26 mouse cellular contexts compared by ENCODE assay signal in genomic region chr1:175637677-175638076, GRCm38 (mm10). TPM values are rescaled to one million over a fixed set of nuclear protein-coding genes. Genes with fewer than 3 reads are reported as not detected.
DNase-seq lines count a peak whose midpoint lies in the region; ATAC-seq and TF ChIP-seq lines count a peak whose summit lies in the region.
"Had no signal": no experiment of that assay in that cellular context is flagged by ENCODE, and none has a peak within 500 bp of the region (broad histone marks: within the 10 kb centered on the region; RNA-seq: fewer than 3 reads in every experiment).

No protein-coding gene starts in this region.

- peaks cover 57% of the 10 kb centered on the region for H3K4me1 ChIP-seq in bone marrow macrophage, adult 2 months (ENCODE audit: control insufficient read depth, insufficient read depth, low read length)
- H3K4me1 ChIP-seq: heart, embryonic 15.5 days; limb, embryonic 15.5 days; midbrain, embryonic 12.5 days; neural tube, embryonic 13.5 days had no signal

- 0 out of 2 replicates have a peak, but pooled peaks have one; percentile 33 for ATAC-seq in monocyte, adult 5-6 weeks (replicated peaks; ENCODE audit: insufficient number of reproducible peaks, low FRiP score, low TSS enrichment, poor library complexity, severe bottlenecking)
- ATAC-seq: hindbrain, embryonic 16.5 days; intestine, postnatal 0 days; Patski had no signal

- peak; percentile 24 for DNase-seq in lung, postnatal 36 days
- no peak for DNase-seq in lung, postnatal 10 days
- DNase-seq in A20 (ENCODE audit: low read depth, low spot score) = peak; percentile 19
- no peak for DNase-seq in frontal cortex, postnatal 36 days (ENCODE audit: low spot score in 2 of 2)
- no peak for DNase-seq in cerebellum, adult 9-10 months
- DNase-seq: adrenal gland, adult 8-10 months; cerebellum, adult 11-12 months; cerebellum, postnatal 25 days; gastrocnemius, postnatal 10 days; heart, postnatal 4 days; kidney, postnatal 10 days; lung, postnatal 4 days had no signal

- peak overlapping the region; percentile 22 for H3K4me3 ChIP-seq in bone marrow macrophage, adult 2 months (ENCODE audit: insufficient read depth, low read length)
- H3K4me3 ChIP-seq: heart, adult 2 months; heart, embryonic 15.5 days; limb, embryonic 15.5 days; midbrain, embryonic 12.5 days; neural tube, embryonic 13.5 days had no signal

- no peak for TF ChIP-seq POLR2A in bone marrow macrophage, adult 2 months (IDR thresholded peaks at IDR 0.05; ENCODE audit: borderline replicate concordance, low read depth, low read length)

- peak overlapping the region; percentile 99 for H3K27ac ChIP-seq in bone marrow macrophage, adult 2 months (ENCODE audit: insufficient read depth, low read depth, low read length)
- H3K27ac ChIP-seq: heart, adult 2 months; heart, embryonic 15.5 days; limb, embryonic 15.5 days; midbrain, embryonic 12.5 days; neural tube, embryonic 13.5 days; stomach, postnatal 0 days had no signal

- no peak for TF ChIP-seq CTCF in bone marrow macrophage, adult 2 months (IDR thresholded peaks at IDR 0.05; ENCODE audit: low read depth, low read length)

RNA-seq across cellular contexts. Expression of gene Fh1, which starts 12.2 kb away (rescaled TPM):
- polyA plus RNA-seq in bone marrow macrophage, adult 2 months (2012; ENCODE audit: insufficient read depth, insufficient read length, missing spikeins) = 185 and 188 TPM in 2 replicates
- 35.9 to 46.8 TPM (median 37.1 TPM) in 3 replicates for total RNA-seq in monocyte, adult 5-6 weeks (2017)

RNA-seq across cellular contexts. Expression of gene Kmo, which starts 17.5 kb away (rescaled TPM):
- polyA plus RNA-seq in bone marrow macrophage, adult 2 months (2012; ENCODE audit: insufficient read depth, insufficient read length, missing spikeins) = 12.3 and 15.5 TPM in 2 replicates
- 7.5 to 16.0 TPM (median 10.7 TPM) in 3 replicates for total RNA-seq in monocyte, adult 5-6 weeks (2017)
- total RNA-seq: ES-E14; heart, postnatal 4 days; layer of hippocampus, adult 18-20 months; layer of hippocampus, postnatal 25 days had no signal

RNA-seq across cellular contexts. Expression of gene Opn3, which starts 54.9 kb away (rescaled TPM):
- 5.7 and 7.6 TPM in 2 replicates for polyA plus RNA-seq in bone marrow macrophage, adult 2 months (2012; ENCODE audit: insufficient read depth, insufficient read length, missing spikeins)
- total RNA-seq in monocyte, adult 5-6 weeks (2017) = 0.29 to 0.78 TPM in 2 of 3 replicates, not detected in the other

RNA-seq across cellular contexts. Expression of gene Chml, which starts 55.0 kb away (rescaled TPM):
- 9.4 and 9.6 TPM in 2 replicates for polyA plus RNA-seq in bone marrow macrophage, adult 2 months (2012; ENCODE audit: insufficient read depth, insufficient read length, missing spikeins)
- 11.2 to 13.9 TPM (median 13.0 TPM) in 3 replicates for total RNA-seq in monocyte, adult 5-6 weeks (2017)

Comparison
In these comparisons a context has a peak if more than half of its experiments do, and no peak if none do; other contexts are left out.
1. DNase-seq: peak in lung, postnatal 36 days (single experiment) and A20 (single experiment); none in lung, postnatal 10 days (single experiment), frontal cortex, postnatal 36 days (0 of 2) and cerebellum, adult 9-10 months (single experiment).